Mouse (Mus musculus) midbrain, embryonic 11.5 days (tissue): Measurements from ENCODE around the gene Cdk9. TPM values are rescaled to one million over a fixed set of nuclear protein-coding genes. Genes with fewer than 3 reads are reported as not detected.

Source experiments
- ATAC-seq: fragments of 200-750 bp; cut with Nextera tagmentation; 2 replicates; pipeline ENCODE4 v1.8.0; 2017; ENCODE audit warnings: moderate TSS enrichment, moderate library complexity; ENCODE audit not compliant: low FRiP score
- DNase-seq: peaks from one replicate; pipeline ENCODE4 v3.0.0; 2015; ENCODE audit warnings: low spot score; ENCODE audit errors: missing footprints
- H3K27ac ChIP-seq: fragments of 300-500 bp; sonication (generic); 2 replicates; pipeline ENCODE4 v1.5.1; 2014; ENCODE audit warnings: low read depth, low read length
- H3K27me3 ChIP-seq: fragments of 300-500 bp; sonication (generic); 2 replicates; pipeline ENCODE4 v1.6.1; 2014; ENCODE audit warnings: mild to moderate bottlenecking, low read length, moderate library complexity, mixed read lengths; ENCODE audit not compliant: control insufficient read depth, insufficient read depth
- H3K36me3 ChIP-seq: fragments of 300-500 bp; sonication (generic); 2 replicates; pipeline ENCODE4 v1.6.1; 2014; ENCODE audit warnings: mild to moderate bottlenecking, low read length, moderate library complexity, mixed read lengths; ENCODE audit not compliant: control insufficient read depth, insufficient read depth
- H3K4me1 ChIP-seq: fragments of 300-500 bp; sonication (generic); 2 replicates; pipeline ENCODE4 v1.6.1; 2014; ENCODE audit warnings: low read length; ENCODE audit not compliant: control insufficient read depth, insufficient read depth
- H3K4me2 ChIP-seq: fragments of 300-500 bp; sonication (generic); 2 replicates; pipeline ENCODE4 v1.6.1; 2014; ENCODE audit warnings: mild to moderate bottlenecking, moderate library complexity
- H3K4me3 ChIP-seq: fragments of 300-500 bp; sonication (generic); 2 replicates; pipeline ENCODE4 v1.5.1; 2014; ENCODE audit warnings: low read depth, low read length
- H3K9ac ChIP-seq: fragments of 300-500 bp; sonication (generic); 2 replicates; pipeline ENCODE4 v1.6.1; 2014; ENCODE audit warnings: low read length
- H3K9me3 ChIP-seq: fragments of 300-500 bp; sonication (generic); 2 replicates; pipeline ENCODE4 v1.6.1; 2016; ENCODE audit warnings: low read length; ENCODE audit not compliant: control insufficient read depth
- WGBS: fragments of 180-500 bp; shearing (Covaris S2); extraction: QIAGEN DNeasy Blood & Tissue Kit; methylation state at CpG from one replicate; pipeline ENCODE4 v1.1.7; 2014; 5-methylcytosine and 5-hydroxymethylcytosine counted together
- polyA plus RNA-seq: library from polyadenylated mRNA; unstranded; fragments of >200 nt; fragmentation: Nextera tagmentation; extraction: Ambion mirVana; gene quantifications from 2 replicates; pipeline ENCODE4 v1.2.1, GENCODE M21; 2014

Gene Cdk9
- polyA plus RNA-seq, 1 experiment from 2014 or later = 82.6 TPM

DNA sequence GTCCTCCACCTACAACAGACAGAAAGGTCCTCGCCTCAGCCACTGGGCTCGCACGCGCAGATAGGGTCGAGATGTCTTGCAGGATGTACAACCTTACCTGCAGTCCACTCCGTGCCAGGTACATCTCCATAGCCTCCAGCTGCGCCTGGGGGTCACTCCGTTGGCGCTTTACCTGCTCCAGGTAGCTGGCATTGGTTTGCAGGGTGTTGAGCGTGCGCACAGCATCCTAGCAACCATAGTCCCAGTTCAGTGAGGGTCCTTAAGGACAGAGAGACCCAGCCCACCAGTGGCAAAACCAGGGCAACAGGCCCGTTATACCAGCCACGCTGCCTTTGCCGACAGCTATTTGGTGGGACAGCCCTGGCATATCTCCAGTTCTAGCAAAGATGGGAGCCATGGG, 20.4 kb downstream of the Cdk9 start:
- no peaks in the 10 kb centered on the region for H3K27me3 ChIP-seq
- H3K36me3 ChIP-seq = peaks cover 2% of the 10 kb centered on the region; the same call in 1 of the 2 replicates
- no peak overlapping the region for H3K4me3 ChIP-seq
- ATAC-seq (no peak), DNase-seq (no peak)
- H3K4me1 ChIP-seq = peaks cover 7% of the 10 kb centered on the region
- 97% methylated on average over 14 of the region's 14 CpGs for WGBS
- H3K9me3 ChIP-seq = no peaks in the 10 kb centered on the region
- no peak overlapping the region for H3K9ac ChIP-seq
- no peak overlapping the region for H3K4me2 ChIP-seq
- H3K27ac ChIP-seq = no peak overlapping the region

DNA sequence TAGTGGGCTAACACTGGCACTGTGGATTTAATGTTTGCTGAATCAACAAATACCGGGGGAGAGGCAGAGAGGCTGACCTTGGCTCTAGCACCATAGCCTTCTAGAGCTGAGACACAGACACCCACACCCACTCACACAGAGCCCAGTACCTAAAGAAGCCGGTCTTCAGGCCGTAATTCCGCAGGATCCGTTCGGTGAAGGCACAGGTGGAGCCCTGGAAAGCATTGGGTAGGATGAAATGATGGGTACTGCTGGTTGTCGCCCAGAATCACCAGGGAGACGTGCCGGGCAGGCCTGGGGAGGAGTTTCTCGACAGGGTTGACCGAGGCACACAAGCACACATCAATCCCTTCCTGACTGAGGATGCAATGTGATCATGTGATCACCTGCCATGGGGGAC, 21.8 kb downstream of the Cdk9 start:
- Histone ChIP-seq H3K9me3 (no peaks in the 10 kb centered on the region), H3K27me3 (no peaks in the 10 kb centered on the region), H3K4me3 (no peak overlapping the region), H3K4me1 (peaks cover 7% of the 10 kb centered on the region), H3K36me3 (peaks cover 4% of the 10 kb centered on the region; the same call in 1 of the 2 replicates), H3K9ac (no peak overlapping the region), H3K27ac (no peak overlapping the region), H3K4me2 (no peak overlapping the region)
- 92% methylated on average over 11 of the region's 11 CpGs for WGBS
- no peak for ATAC-seq
- DNase-seq = no peak

DNA sequence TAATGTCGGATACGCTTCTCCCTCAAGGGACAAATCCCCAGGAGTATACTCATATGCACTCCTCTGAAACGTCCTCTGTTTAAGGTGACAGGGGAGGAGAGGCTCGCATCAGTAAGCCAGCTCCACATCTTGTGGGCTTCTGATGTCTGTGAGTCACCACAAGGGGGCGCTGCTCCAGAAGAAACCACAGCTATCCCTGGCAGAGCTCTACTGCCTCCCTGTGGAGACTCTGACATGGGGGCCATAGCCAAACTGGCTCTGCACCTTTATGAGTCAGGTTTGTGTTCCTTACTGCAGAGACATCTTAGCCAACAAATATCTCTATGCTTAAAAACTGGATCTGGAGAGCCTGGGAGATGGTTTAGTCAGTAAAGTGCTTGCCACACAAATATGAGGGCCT, 23.5 kb downstream of the Cdk9 start:
- peak; percentile 98 for DNase-seq
- Histone ChIP-seq H3K9ac (no peak overlapping the region), H3K27ac (no peak overlapping the region), H3K36me3 (peaks cover 4% of the 10 kb centered on the region; the same call in 1 of the 2 replicates), H3K27me3 (no peaks in the 10 kb centered on the region), H3K4me2 (no peak overlapping the region), H3K4me1 (peaks cover 7% of the 10 kb centered on the region), H3K9me3 (no peaks in the 10 kb centered on the region), H3K4me3 (no peak overlapping the region)
- WGBS = 18% methylated on average over 5 of the region's 5 CpGs
- ATAC-seq = no peak

DNA sequence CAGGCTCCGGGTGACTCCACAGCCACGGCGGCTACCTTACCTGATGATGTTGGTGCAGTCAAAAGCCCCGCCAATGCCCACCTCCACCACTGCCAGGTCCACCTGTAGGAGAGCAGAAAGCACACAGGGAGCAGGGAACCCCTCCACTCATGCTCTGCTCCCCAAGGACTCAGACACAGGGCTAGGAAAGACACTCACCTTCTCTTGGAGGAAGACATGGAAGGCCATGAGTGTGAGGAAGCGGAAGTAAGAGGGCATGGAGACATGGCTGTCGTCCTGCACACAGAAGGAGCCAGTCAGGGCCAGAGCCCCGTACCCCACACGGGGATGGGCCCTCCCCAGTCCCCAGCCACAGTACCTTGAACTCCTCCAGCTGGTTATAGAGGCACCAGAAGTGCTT, 25.3 kb downstream of the Cdk9 start:
- Histone ChIP-seq H3K27ac (no peak overlapping the region), H3K9ac (no peak overlapping the region), H3K27me3 (no peaks in the 10 kb centered on the region), H3K4me1 (peaks cover 1% of the 10 kb centered on the region; the same call in 1 of the 2 replicates), H3K9me3 (no peaks in the 10 kb centered on the region), H3K4me3 (no peak overlapping the region), H3K36me3 (peaks cover 10% of the 10 kb centered on the region; the same call in 1 of the 2 replicates), H3K4me2 (no peak overlapping the region)
- DNase-seq = no peak
- WGBS = 97% methylated on average over 8 of the region's 8 CpGs
- ATAC-seq = no peak

DNA sequence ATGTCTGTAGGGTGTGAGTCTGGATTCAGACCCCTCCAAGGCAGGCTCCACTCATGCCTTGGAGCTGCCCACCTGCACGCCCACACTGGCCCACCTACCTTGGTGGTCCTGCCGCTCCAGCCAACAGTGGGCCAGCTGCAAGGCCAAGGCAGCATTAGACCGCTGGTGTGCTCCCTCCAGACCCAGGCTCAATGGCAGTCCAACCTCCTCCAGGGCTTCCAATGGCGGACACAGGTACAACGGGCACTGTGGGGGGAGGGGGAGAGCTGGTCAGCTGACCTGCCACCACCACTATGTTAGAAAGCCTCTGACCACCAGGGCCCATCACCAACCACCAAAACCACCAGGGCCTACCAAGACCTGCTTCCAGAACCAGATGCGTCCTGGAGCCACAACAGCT, 26.2 kb downstream of the Cdk9 start:
- H3K27me3 ChIP-seq = no peaks in the 10 kb centered on the region
- H3K9ac ChIP-seq = no peak overlapping the region
- WGBS = 88% methylated on average over 6 of the region's 6 CpGs
- no peak overlapping the region for H3K27ac ChIP-seq
- H3K4me1 ChIP-seq = no peaks in the 10 kb centered on the region
- ATAC-seq = no peak
- DNase-seq = no peak
- H3K4me3 ChIP-seq = no peak overlapping the region
- no peaks in the 10 kb centered on the region for H3K9me3 ChIP-seq
- no peak overlapping the region for H3K4me2 ChIP-seq
- peaks cover 11% of the 10 kb centered on the region; the same call in 1 of the 2 replicates for H3K36me3 ChIP-seq

DNA sequence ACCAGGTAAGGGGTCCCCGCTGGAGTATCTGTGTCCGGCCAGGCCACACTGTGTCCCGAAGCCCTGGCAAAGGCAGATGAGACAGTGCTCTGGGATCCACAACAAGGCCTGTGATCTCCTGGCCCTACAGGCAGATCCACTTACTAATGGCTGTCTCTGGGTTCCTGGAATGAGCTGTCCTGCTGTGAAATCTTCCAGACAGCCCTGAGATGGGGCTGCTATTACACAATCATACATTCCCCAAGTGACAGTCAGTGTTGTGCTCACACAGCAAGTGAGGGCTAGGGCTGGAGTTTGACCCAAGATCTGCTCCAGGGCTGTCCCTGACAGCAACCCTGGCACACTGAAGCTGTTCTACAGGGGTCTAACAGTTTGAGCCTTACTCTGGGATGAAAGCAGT, 27.1 kb downstream of the Cdk9 start:
- no peak overlapping the region for H3K9ac ChIP-seq
- no peak overlapping the region for H3K27ac ChIP-seq
- no peaks in the 10 kb centered on the region for H3K4me1 ChIP-seq
- no peak overlapping the region for H3K4me3 ChIP-seq
- no peaks in the 10 kb centered on the region for H3K9me3 ChIP-seq
- no peaks in the 10 kb centered on the region for H3K27me3 ChIP-seq
- peaks cover 11% of the 10 kb centered on the region; the same call in 1 of the 2 replicates for H3K36me3 ChIP-seq
- ATAC-seq = no peak
- no peak overlapping the region for H3K4me2 ChIP-seq
- WGBS = 93% methylated on average over 3 of the region's 3 CpGs
- DNase-seq = no peak

DNA sequence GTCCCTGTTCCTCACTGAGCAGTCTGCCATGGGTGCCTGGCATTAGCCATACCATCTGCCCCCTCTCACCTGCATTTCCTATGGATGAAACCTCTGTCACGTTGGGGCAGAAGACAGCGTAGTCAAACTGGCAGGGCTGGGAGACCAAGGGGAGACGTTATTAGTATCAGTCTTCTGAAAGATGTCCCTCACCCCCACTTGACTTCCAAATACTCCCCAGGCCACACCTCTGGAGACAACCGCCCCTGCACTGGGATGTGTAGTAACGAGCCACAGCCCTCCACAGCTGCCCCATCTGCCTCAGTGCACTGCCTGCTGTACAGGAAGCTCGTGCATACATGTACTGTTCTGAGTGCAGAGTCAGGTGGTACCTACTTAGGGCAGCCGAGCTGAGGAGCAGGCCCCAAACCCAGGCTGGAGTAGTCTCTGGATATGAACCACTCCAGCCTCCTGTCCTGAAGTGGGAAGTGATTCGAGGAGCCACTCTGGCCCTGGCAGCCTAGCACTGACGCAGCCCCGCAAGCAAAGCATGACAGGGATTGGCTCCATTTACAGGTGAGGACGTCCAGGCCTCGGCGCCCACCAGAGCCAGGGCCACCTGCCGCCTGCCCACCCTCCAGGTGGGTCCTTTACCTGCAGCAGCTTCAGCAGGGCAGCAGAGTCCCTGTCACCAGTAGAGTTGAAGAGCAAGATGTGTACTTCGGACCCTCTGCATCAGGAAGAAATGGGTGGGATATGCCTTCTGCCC, 28.0 kb downstream of the Cdk9 start:
- Histone ChIP-seq H3K36me3 (peaks cover 11% of the 10 kb centered on the region; the same call in 1 of the 2 replicates), H3K9ac (no peak overlapping the region), H3K4me3 (no peak overlapping the region), H3K9me3 (no peaks in the 10 kb centered on the region), H3K4me1 (no peaks in the 10 kb centered on the region), H3K4me2 (no peak overlapping the region), H3K27me3 (no peaks in the 10 kb centered on the region), H3K27ac (no peak overlapping the region)
- ATAC-seq (no peak), DNase-seq (no peak)
- 92% methylated on average over 15 of the region's 15 CpGs for WGBS

DNA sequence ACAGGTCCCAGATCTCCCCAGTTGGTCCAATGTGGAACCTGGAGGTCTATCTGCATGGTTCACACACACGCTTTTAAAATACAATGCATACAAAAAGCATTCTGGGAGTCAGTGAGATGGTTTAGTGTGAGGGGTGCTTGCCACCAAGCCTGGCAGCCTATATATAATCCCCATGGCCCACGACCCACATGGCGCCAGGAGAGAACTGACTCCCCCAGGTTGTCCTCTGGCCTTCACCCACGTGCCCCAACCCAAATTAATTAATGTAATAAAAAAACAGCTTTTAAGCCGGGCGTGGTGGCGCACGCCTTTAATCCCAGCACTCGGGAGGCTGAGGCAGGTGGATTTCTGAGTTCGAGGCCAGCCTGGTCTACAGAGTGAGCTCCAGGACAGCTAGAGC, 29.2 kb downstream of the Cdk9 start:
- Histone ChIP-seq H3K4me3 (no peak overlapping the region), H3K36me3 (peaks cover 11% of the 10 kb centered on the region; the same call in 1 of the 2 replicates), H3K27me3 (no peaks in the 10 kb centered on the region), H3K4me1 (no peaks in the 10 kb centered on the region), H3K9ac (no peak overlapping the region), H3K27ac (no peak overlapping the region), H3K4me2 (no peak overlapping the region), H3K9me3 (no peaks in the 10 kb centered on the region)
- DNase-seq (no peak), ATAC-seq (no peak)
- WGBS = 90% methylated on average over 10 of the region's 10 CpGs

DNA sequence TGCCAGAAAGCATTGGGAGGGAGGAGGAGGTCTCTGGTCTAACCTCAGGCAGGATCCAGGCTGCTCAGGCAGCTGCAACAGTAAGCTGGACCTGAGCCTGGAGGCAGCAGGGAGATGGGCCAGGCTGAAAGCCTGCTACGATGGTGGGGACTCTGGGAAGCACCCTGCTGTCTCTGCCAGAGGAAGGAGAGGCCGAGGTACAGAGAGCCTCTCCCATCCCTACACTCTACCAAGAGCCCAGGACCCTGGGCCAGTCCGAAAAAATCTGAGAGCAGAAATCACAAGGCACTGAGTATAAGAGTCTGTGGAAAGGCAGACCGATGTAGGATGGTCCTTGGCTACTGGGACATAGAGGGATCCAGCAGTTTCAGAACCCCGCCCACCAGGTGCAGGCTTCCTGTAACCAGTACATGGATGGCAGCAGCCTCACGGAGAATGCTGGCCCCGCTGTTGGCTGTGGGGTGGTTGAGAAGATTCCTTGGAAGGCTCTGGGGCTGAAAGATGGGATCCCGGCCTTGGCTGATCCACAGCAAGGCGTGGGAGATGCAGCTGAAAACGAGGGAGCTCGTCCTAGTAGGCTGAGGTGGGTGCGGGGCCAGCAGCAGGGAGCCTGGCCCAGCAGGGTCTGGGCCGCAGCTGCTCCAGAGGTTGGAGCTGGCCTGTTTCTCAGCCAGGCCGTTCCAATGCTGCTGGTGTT, 30.0 kb downstream of the Cdk9 start:
- no peak overlapping the region for H3K4me2 ChIP-seq
- no peak for ATAC-seq

More for the DNA sequence above, 30.0 kb downstream of the Cdk9 start:
- Histone ChIP-seq H3K4me1 (no peaks in the 10 kb centered on the region), H3K27me3 (no peaks in the 10 kb centered on the region), H3K27ac (no peak overlapping the region), H3K9me3 (no peaks in the 10 kb centered on the region), H3K4me3 (no peak overlapping the region), H3K9ac (no peak overlapping the region), H3K36me3 (peaks cover 11% of the 10 kb centered on the region; the same call in 1 of the 2 replicates)
- 81% methylated on average over 14 of the region's 14 CpGs for WGBS
- DNase-seq = no peak
